Mouse (Mus musculus) midbrain, embryonic 14.5 days (tissue): ENCODE measurements around the gene Phf7. TPM values are rescaled to one million over a fixed set of nuclear protein-coding genes. Genes with fewer than 3 reads are reported as not detected.
A peak's percentile ranks its signal among the peaks of the same experiment; 100 is the strongest.

Source experiments
- ATAC-seq: fragments of 200-750 bp; cut with Nextera tagmentation; 2 replicates; pipeline ENCODE4 v1.8.0; 2017; ENCODE audit warnings: moderate number of reproducible peaks, moderate library complexity; ENCODE audit not compliant: low FRiP score, low TSS enrichment
- DNase-seq: peaks from one replicate; pipeline ENCODE4 v3.0.0-alpha.2; 2015
- H3K27ac ChIP-seq: fragments of 300-500 bp; sonication (generic); replicated peaks from 2 replicates; pipeline ENCODE4 v1.5.1; 2014; ENCODE audit warnings: mild to moderate bottlenecking, low read depth, low read length, moderate library complexity
- H3K27me3 ChIP-seq: fragments of 300-500 bp; sonication (generic); 2 replicates; pipeline ENCODE4 v1.6.1; 2014; ENCODE audit warnings: low read length, control low read depth, mixed read lengths; ENCODE audit not compliant: control insufficient read depth, insufficient read depth
- H3K36me3 ChIP-seq: fragments of 300-500 bp; sonication (generic); 2 replicates; pipeline ENCODE4 v1.6.1; 2014; ENCODE audit warnings: low read length, control low read depth; ENCODE audit not compliant: control insufficient read depth, insufficient read depth
- H3K4me1 ChIP-seq: fragments of 300-500 bp; sonication (generic); 2 replicates; pipeline ENCODE4 v1.6.1; 2014; ENCODE audit warnings: mild to moderate bottlenecking, antibody characterized with exemption, low read length, control low read depth; ENCODE audit not compliant: control insufficient read depth, insufficient read depth
- H3K4me2 ChIP-seq: fragments of 300-500 bp; sonication (generic); 2 replicates; pipeline ENCODE4 v1.6.1; 2014; ENCODE audit warnings: mild to moderate bottlenecking, low read length, moderate library complexity
- H3K4me3 ChIP-seq: fragments of 300-500 bp; sonication (generic); replicated peaks from 2 replicates; pipeline ENCODE4 v1.5.1; 2014; ENCODE audit warnings: low read depth, low read length
- H3K9ac ChIP-seq: fragments of 300-500 bp; sonication (generic); replicated peaks from 2 replicates; pipeline ENCODE4 v1.6.1; 2014; ENCODE audit warnings: mild to moderate bottlenecking, low read length, moderate library complexity
- H3K9me3 ChIP-seq: fragments of 300-500 bp; sonication (generic); 2 replicates; pipeline ENCODE4 v1.6.1; 2016; ENCODE audit warnings: low read length, control low read depth, mixed read lengths; ENCODE audit not compliant: control insufficient read depth
- WGBS: fragments of 180-500 bp; shearing (Covaris S2); extraction: QIAGEN DNeasy Blood & Tissue Kit; methylation state at CpG from one replicate; pipeline ENCODE4 v1.1.7; 2014; 5-methylcytosine and 5-hydroxymethylcytosine counted together
- polyA plus RNA-seq: library from polyadenylated mRNA; unstranded; fragments of >200 nt; fragmentation: Nextera tagmentation; extraction: Ambion mirVana; gene quantifications from 2 replicates; pipeline ENCODE4 v1.2.1, GENCODE M21; 2014

Phf7 gene
- 12.0 and 12.1 TPM in 2 replicates for polyA plus RNA-seq

- ATAC-seq (peak; percentile 92), DNase-seq (peak; percentile 98)
- Histone ChIP-seq H3K9ac (peak within 1 kb of the TSS; percentile 98), H3K9me3 (no peaks in the 10 kb centered on the region), H3K4me2 (peak within 1 kb of the TSS; percentile 80), H3K4me1 (peaks cover 9% of the 10 kb centered on the region; the same call in 1 of the 2 replicates), H3K27ac (peak within 1 kb of the TSS; percentile 94), H3K27me3 (no peaks in the 10 kb centered on the region), H3K36me3 (peaks cover 37% of the 10 kb centered on the region), H3K4me3 (peak within 1 kb of the TSS; percentile 97)
- whole genome bisulfite sequencing = under 1% methylated on average over 73 of the region's 75 CpGs
These were observed at the start of gene Phf7, which contains the start of gene Bap1 for GRCm38 (mm10) chr14:31251084-31251604. Gene Phf7, minus strand, starts transcription at chr14:31251317. Gene Bap1, plus strand, starts transcription at chr14:31251450.

- Histone ChIP-seq H3K4me1 (no peaks in the 10 kb centered on the region), H3K9me3 (no peaks in the 10 kb centered on the region), H3K27ac (no peak overlapping the region), H3K36me3 (no peaks in the 10 kb centered on the region), H3K9ac (no peak overlapping the region), H3K27me3 (no peaks in the 10 kb centered on the region), H3K4me3 (no peak overlapping the region), H3K4me2 (no peak overlapping the region)
- WGBS = 88% methylated on average over 8 of the region's 8 CpGs
- DNase-seq = no peak
- ATAC-seq = no peak
These were observed 34.6 kb upstream of the Phf7 start for GRCm38 (mm10) chr14:31285728-31286127.

GRCm38 (mm10) chr14:31272164-31272563 is 21.0 kb upstream of the Phf7 start:
- peak; percentile 85 for DNase-seq
- Histone ChIP-seq H3K4me2 (no peak overlapping the region), H3K9ac (no peak overlapping the region), H3K9me3 (no peaks in the 10 kb centered on the region), H3K27ac (no peak overlapping the region), H3K27me3 (no peaks in the 10 kb centered on the region), H3K4me3 (no peak overlapping the region), H3K36me3 (no peaks in the 10 kb centered on the region), H3K4me1 (peaks cover 25% of the 10 kb centered on the region)
- WGBS = 27% methylated on average over 7 of the region's 7 CpGs
- ATAC-seq = no peak

GRCm38 (mm10) chr14:31271121-31271520 is 20.0 kb upstream of the Phf7 start:
- Histone ChIP-seq H3K9ac (no peak overlapping the region), H3K27ac (no peak overlapping the region), H3K4me3 (no peak overlapping the region), H3K9me3 (no peaks in the 10 kb centered on the region), H3K4me1 (peaks cover 25% of the 10 kb centered on the region), H3K4me2 (no peak overlapping the region), H3K36me3 (no peaks in the 10 kb centered on the region), H3K27me3 (no peaks in the 10 kb centered on the region)
- no peak for DNase-seq
- ATAC-seq = no peak
- WGBS = 95% methylated on average over 6 of the region's 6 CpGs

GRCm38 (mm10) chr14:31269456-31270100 is 18.5 kb upstream of the Phf7 start:
- WGBS = 14% methylated on average over 28 of the region's 28 CpGs
- Histone ChIP-seq H3K4me2 (peak overlapping the region; percentile 50), H3K27ac (peak overlapping the region; percentile 80), H3K27me3 (no peaks in the 10 kb centered on the region), H3K4me1 (peaks cover 25% of the 10 kb centered on the region), H3K9me3 (no peaks in the 10 kb centered on the region), H3K4me3 (peak overlapping the region; percentile 22), H3K9ac (peak overlapping the region; percentile 45), H3K36me3 (no peaks in the 10 kb centered on the region)
- ATAC-seq (peak; percentile 43), DNase-seq (peak; percentile 68)

GRCm38 (mm10) chr14:31268301-31269001 is 17.3 kb upstream of the Phf7 start:
- H3K27ac ChIP-seq = peak overlapping the region; percentile 80

GRCm38 (mm10) chr14:31267649-31268048 is 16.5 kb upstream of the Phf7 start:
- no peak overlapping the region for H3K4me2 ChIP-seq
- DNase-seq = no peak

More at GRCm38 (mm10) chr14:31268301-31269001, 17.3 kb upstream of the Phf7 start:
- no peaks in the 10 kb centered on the region for H3K27me3 ChIP-seq
- H3K4me2 ChIP-seq = peak overlapping the region; percentile 50
- peaks cover 25% of the 10 kb centered on the region for H3K4me1 ChIP-seq
- H3K4me3 ChIP-seq = peak overlapping the region; percentile 22; the same call in 1 of the 2 replicates
- ATAC-seq (peak; percentile 70), DNase-seq (peak; percentile 78)
- 16% methylated on average over 9 of the region's 9 CpGs for WGBS
- H3K36me3 ChIP-seq = peaks cover 3% of the 10 kb centered on the region; the same call in 1 of the 2 replicates
- no peaks in the 10 kb centered on the region for H3K9me3 ChIP-seq
- H3K9ac ChIP-seq = peak overlapping the region; percentile 45; the same call in 1 of the 2 replicates

GRCm38 (mm10) chr14:31260932-31261331 is 9.8 kb upstream of the Phf7 start:
- WGBS = 94% methylated on average over 9 of the region's 9 CpGs
- peaks cover 77% of the 10 kb centered on the region for H3K36me3 ChIP-seq
- no peaks in the 10 kb centered on the region for H3K27me3 ChIP-seq
- no peak for ATAC-seq
- DNase-seq = no peak
- H3K27ac ChIP-seq = no peak overlapping the region
- H3K4me1 ChIP-seq = no peaks in the 10 kb centered on the region
- H3K4me2 ChIP-seq = no peak overlapping the region
- H3K4me3 ChIP-seq = no peak overlapping the region
- no peak overlapping the region for H3K9ac ChIP-seq
- no peaks in the 10 kb centered on the region for H3K9me3 ChIP-seq

More at GRCm38 (mm10) chr14:31267649-31268048, 16.5 kb upstream of the Phf7 start:
- ATAC-seq = no peak
- Histone ChIP-seq H3K9ac (no peak overlapping the region), H3K9me3 (no peaks in the 10 kb centered on the region), H3K27ac (peak overlapping the region; percentile 80), H3K4me3 (no peak overlapping the region), H3K27me3 (no peaks in the 10 kb centered on the region), H3K4me1 (peaks cover 25% of the 10 kb centered on the region), H3K36me3 (peaks cover 10% of the 10 kb centered on the region)
- WGBS = 85% methylated on average over 11 of the region's 11 CpGs
